Mouse (Mus musculus): ENCODE data around the gene Tmem164. TPM values are rescaled to one million over a fixed set of nuclear protein-coding genes. Genes with fewer than 3 reads are reported as not detected.

The Tmem164 gene
- polyA plus RNA-seq, 1 experiment from 2014 or later, result 54.6 TPM

DNA sequence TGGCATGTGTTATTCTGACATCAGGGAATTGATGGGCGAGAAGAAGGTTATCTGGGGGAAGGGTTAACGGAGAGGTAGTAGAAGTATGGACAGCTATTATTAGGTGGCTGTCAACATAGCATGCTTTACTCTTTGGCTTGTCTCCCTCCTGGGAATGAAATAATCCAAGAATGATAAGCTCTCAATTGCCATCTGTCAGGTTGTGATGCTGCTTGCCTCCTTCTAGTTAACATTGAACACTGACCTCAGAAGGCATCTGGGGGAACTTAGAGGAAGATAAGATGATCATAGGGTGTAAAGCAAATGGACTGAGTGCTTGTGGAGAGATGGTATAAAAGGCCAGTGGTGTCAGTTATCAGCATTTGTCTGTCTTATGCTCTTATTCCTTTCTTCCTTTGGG, 44.4 kb downstream of the Tmem164 start:
- H3K9me3 ChIP-seq (replicated peaks), result no peaks in the 10 kb centered on the region
- no peaks in the 10 kb centered on the region for H3K36me3 ChIP-seq
- no peak overlapping the region for H3K4me2 ChIP-seq (replicated peaks)
- no peak overlapping the region for H3K27ac ChIP-seq
- ATAC-seq (ENCODE audit: low FRiP score), result no peak
- no peak overlapping the region for H3K4me3 ChIP-seq
- no peak overlapping the region for H3K9ac ChIP-seq
- 74% methylated on average over 2 of the region's 2 CpGs for WGBS
- no peaks in the 10 kb centered on the region for H3K4me1 ChIP-seq
- H3K27me3 ChIP-seq, result peaks cover 16% of the 10 kb centered on the region

DNA sequence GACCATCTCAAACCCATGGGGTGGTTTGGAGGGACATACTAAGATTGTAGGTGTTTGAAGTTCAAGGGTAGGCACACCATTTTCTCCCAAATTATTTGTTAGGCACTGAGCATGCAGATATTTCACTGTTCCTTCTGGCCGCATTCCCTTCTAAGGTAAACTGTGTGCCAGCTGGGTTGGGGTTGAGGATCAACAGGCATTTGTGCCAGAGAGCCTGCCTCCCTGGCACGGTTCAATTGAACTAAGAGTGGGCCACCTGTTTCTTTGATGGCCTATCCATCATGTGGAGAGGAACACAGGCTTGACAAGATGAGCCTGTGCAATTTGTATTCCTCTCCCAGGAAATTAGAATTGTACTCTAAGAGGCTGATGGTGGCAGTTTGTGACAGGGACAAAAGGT, 45.1 kb downstream of the Tmem164 start:
- Histone ChIP-seq H3K27ac (no peak overlapping the region), H3K9me3 (replicated peaks) (no peaks in the 10 kb centered on the region), H3K4me3 (no peak overlapping the region), H3K9ac (no peak overlapping the region), H3K27me3 (peaks cover 16% of the 10 kb centered on the region), H3K36me3 (no peaks in the 10 kb centered on the region), H3K4me2 (replicated peaks) (no peak overlapping the region), H3K4me1 (no peaks in the 10 kb centered on the region)
- ATAC-seq (ENCODE audit: low FRiP score), result no peak
- WGBS, result 69% methylated on average over 2 of the region's 2 CpGs

DNA sequence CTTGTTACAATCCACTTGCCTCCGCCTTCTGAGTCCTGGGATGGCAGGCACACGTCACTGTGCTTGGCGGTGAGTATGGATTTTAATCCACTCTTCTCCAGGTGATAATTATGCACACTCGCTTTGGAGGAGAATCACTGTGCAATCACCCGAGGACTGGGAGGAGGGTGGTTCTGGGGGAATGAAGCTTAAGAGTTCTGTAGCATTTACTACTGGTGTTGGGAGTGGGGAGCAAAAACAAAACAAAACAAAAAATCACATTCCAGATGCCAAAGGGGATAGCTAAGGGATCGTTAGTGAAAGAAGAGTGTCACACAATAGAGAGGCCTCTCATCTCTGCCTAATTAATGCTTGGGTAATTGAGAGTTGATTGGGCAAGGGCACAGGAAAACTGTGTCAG, 46.6 kb downstream of the Tmem164 start:
- H3K9ac ChIP-seq, result no peak overlapping the region
- no peak for ATAC-seq (ENCODE audit: low FRiP score)
- no peaks in the 10 kb centered on the region for H3K9me3 ChIP-seq (replicated peaks)
- 71% methylated on average over 6 of the region's 6 CpGs for WGBS
- peaks cover 16% of the 10 kb centered on the region for H3K27me3 ChIP-seq
- H3K27ac ChIP-seq, result no peak overlapping the region
- H3K4me3 ChIP-seq, result no peak overlapping the region
- no peaks in the 10 kb centered on the region for H3K36me3 ChIP-seq
- H3K4me1 ChIP-seq, result no peaks in the 10 kb centered on the region
- H3K4me2 ChIP-seq (replicated peaks), result no peak overlapping the region

DNA sequence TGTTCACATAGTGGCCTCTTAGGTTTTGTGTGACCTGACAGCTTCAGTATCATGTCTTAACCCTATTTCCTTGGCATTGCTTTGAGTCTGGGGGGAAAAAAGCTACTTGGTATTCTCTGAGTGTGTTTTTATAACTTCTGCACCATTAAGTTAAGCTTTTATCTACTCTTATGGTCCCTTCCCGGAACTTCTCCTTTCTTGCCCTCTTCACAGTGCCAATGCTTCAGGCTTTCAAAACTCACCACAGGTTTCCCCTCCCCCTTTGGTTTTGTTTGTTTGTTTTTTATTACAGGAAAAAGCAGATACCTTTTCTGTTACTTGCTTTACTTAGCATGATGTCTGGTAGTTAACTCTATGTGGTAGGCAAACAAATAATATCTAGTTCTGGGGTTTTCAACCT, 47.8 kb downstream of the Tmem164 start:
- 75% methylated on average over 1 of the region's 1 CpGs for WGBS
- H3K36me3 ChIP-seq, result no peaks in the 10 kb centered on the region
- no peak for ATAC-seq (ENCODE audit: low FRiP score)
- no peak overlapping the region for H3K27ac ChIP-seq
- H3K4me1 ChIP-seq, result no peaks in the 10 kb centered on the region
- H3K27me3 ChIP-seq, result peaks cover 16% of the 10 kb centered on the region
- no peak overlapping the region for H3K4me2 ChIP-seq (replicated peaks)
- H3K4me3 ChIP-seq, result no peak overlapping the region
- no peak overlapping the region for H3K9ac ChIP-seq
- H3K9me3 ChIP-seq (replicated peaks), result no peaks in the 10 kb centered on the region

DNA sequence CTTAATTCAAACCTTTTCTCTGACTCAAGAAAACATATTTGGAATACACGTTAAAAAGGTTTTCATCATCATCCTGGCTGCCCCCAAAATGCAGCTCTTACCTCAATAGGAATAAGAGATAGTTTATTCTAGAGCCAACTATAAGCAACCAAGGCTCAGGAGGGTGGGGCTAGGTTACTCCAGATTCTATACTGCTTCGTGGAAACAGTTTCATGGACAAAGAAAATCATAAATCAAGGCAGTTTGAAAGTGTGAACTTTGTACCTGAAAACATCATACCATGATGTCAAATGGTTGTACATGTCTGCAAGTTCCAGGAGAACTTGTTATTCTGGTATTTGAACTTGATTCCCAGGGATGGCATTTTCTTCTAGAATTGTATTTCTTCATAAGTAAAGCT, 48.3 kb downstream of the Tmem164 start:
- no peak overlapping the region for H3K4me2 ChIP-seq (replicated peaks)
- peaks cover 16% of the 10 kb centered on the region for H3K27me3 ChIP-seq
- H3K9me3 ChIP-seq (replicated peaks), result no peaks in the 10 kb centered on the region
- H3K9ac ChIP-seq, result no peak overlapping the region
- no peaks in the 10 kb centered on the region for H3K36me3 ChIP-seq
- 74% methylated on average over 2 of the region's 2 CpGs for WGBS
- H3K4me1 ChIP-seq, result no peaks in the 10 kb centered on the region
- H3K4me3 ChIP-seq, result no peak overlapping the region
- no peak overlapping the region for H3K27ac ChIP-seq
- no peak for ATAC-seq (ENCODE audit: low FRiP score)

DNA sequence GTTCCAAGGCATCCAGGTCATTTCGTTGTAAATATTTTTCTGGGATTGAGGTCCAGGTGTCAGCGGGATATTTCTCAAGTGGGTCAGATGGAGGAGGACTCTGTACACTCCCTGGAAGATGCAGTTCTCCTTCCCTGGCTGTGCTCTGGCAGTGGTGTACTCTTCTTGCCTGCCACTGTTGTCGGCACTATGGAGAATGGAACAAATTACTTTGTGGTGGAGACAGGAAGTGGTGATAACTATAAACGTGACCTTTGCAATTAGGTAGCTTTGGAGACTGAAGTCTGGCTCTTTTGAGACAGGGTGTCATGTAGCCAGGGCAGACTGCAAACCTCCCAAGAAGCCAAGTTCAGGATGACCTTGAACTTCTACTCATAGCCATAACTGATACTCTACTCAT, 55.9 kb downstream of the Tmem164 start:
- H3K9ac ChIP-seq, result no peak overlapping the region
- WGBS, result 96% methylated on average over 4 of the region's 4 CpGs
- no peaks in the 10 kb centered on the region for H3K4me1 ChIP-seq
- H3K4me3 ChIP-seq, result no peak overlapping the region
- H3K27me3 ChIP-seq, result peaks cover 2% of the 10 kb centered on the region
- no peaks in the 10 kb centered on the region for H3K36me3 ChIP-seq
- no peak overlapping the region for H3K4me2 ChIP-seq (replicated peaks)
- H3K27ac ChIP-seq, result no peak overlapping the region
- no peak for ATAC-seq (ENCODE audit: low FRiP score)
- H3K9me3 ChIP-seq (replicated peaks), result no peaks in the 10 kb centered on the region

DNA sequence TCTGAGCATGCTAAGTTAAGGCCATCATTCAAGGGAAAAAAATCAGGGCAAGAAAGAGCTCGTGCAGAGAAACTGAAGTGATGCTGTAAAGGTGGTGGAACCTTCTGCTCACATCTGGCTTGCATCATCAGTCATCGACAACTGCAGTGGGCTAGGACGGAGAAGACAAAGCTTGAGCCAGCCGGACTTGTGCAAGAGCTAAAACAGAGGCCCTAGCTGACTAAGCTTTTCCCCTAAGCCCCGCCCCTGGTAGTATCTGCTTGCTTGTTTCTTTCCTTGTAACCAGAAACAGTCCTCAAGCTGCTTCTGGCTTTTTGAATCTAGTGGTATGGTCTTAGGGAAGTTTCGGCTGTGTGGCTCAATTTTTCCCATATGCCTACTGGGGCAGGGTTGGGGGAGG, 56.5 kb downstream of the Tmem164 start:
- Histone ChIP-seq H3K36me3 (no peaks in the 10 kb centered on the region), H3K4me3 (no peak overlapping the region), H3K9ac (no peak overlapping the region), H3K27ac (no peak overlapping the region), H3K27me3 (no peaks in the 10 kb centered on the region; the same call in 1 of the 2 replicates), H3K9me3 (replicated peaks) (no peaks in the 10 kb centered on the region), H3K4me2 (replicated peaks) (no peak overlapping the region), H3K4me1 (no peaks in the 10 kb centered on the region)
- 74% methylated on average over 6 of the region's 6 CpGs for WGBS
- no peak for ATAC-seq (ENCODE audit: low FRiP score)

DNA sequence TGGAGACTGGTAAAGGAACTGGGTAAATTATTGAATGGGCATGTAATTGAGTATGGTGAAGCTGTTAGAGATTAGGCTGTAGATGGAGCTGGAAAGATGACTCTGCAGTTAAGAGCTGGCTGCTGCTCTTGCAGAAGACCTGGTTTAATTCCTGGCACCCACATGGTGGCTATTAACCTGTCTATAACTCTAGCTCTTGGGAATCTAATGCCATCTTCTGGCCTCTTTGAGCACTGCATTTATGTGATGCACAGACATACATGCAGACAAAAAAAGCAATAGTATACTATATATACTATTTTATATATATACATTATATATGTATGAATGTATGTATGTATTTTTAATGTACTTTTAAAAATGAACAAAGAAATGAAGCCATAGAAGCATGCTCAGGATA, 66.2 kb downstream of the Tmem164 start:
- Histone ChIP-seq H3K36me3 (no peaks in the 10 kb centered on the region), H3K9ac (no peak overlapping the region), H3K4me3 (no peak overlapping the region), H3K4me2 (replicated peaks) (no peak overlapping the region), H3K4me1 (no peaks in the 10 kb centered on the region), H3K27ac (no peak overlapping the region), H3K27me3 (peaks cover 10% of the 10 kb centered on the region), H3K9me3 (replicated peaks) (no peaks in the 10 kb centered on the region)
- ATAC-seq (ENCODE audit: low FRiP score), result no peak

DNA sequence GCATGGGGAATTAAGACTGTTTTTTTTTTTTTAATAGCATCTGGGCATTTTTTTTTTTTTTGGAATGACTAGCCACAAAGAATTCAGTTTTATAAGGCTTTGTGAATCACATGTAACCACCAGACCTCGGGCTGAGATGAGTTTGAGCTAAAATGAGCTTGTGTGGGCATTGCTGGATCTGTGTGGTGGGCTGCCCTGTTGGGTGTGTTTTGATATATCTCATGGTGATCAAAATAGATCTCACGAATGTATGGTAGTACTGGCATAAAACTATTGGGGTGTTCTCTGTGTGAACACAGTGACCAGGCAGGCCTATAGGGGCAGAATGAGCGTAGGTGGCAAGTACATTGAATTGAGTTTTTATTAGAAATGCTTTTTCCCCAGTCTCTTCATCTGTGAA, 67.4 kb downstream of the Tmem164 start:
- H3K9me3 ChIP-seq (replicated peaks), result no peaks in the 10 kb centered on the region

DNA sequence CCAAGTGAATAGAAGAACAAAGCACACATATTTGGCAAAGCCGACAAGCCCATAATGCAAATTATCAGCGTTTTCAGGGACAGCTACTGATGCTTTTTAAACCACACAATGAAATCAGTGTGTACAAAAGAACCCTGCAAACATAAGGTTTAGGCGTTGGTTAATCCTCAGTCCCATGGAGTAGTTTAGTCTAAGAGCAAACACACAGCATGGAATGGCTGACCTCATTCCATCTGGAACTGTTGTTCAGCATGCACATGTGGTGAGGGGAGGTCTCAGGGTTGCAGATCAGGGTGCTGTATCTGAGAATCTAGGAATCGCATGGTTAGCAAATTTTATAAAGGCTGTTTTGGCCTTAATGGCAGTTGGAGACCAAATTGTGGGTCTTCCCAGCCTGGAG, 69.6 kb downstream of the Tmem164 start:
- no peak for ATAC-seq (ENCODE audit: low FRiP score)
- Histone ChIP-seq H3K4me1 (no peaks in the 10 kb centered on the region), H3K4me3 (no peak overlapping the region), H3K9me3 (replicated peaks) (no peaks in the 10 kb centered on the region), H3K4me2 (replicated peaks) (no peak overlapping the region), H3K27me3 (peaks cover 10% of the 10 kb centered on the region), H3K9ac (no peak overlapping the region), H3K36me3 (no peaks in the 10 kb centered on the region), H3K27ac (no peak overlapping the region)
- WGBS, result 74% methylated on average over 4 of the region's 4 CpGs

More for the DNA sequence above, 67.4 kb downstream of the Tmem164 start:
- WGBS, result 79% methylated on average over 3 of the region's 3 CpGs
- H3K4me3 ChIP-seq, result no peak overlapping the region
- no peaks in the 10 kb centered on the region for H3K4me1 ChIP-seq
- H3K27me3 ChIP-seq, result peaks cover 10% of the 10 kb centered on the region
- no peaks in the 10 kb centered on the region for H3K36me3 ChIP-seq
- H3K9ac ChIP-seq, result no peak overlapping the region
- H3K4me2 ChIP-seq (replicated peaks), result no peak overlapping the region
- no peak for ATAC-seq (ENCODE audit: low FRiP score)
- H3K27ac ChIP-seq, result no peak overlapping the region

DNA sequence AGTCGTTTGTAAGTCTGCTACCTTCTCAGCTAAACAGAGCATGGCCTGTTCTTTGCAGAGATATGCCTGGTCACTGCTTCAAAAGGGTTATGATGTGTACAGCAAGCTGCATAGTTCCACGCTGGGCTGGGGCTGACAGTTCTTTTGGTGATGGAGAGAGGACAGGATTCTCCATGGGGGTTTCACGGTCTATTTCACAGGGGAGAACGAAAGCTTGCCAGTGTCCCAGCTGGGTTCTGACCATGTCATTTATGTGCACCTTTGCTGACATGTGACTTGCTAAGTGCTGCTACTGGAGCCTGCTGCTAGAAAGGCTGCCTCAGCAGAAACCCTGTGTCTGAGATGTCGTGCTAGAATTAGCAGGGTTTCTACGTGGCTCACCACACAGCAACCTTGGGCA, 74.3 kb downstream of the Tmem164 start:
- Histone ChIP-seq H3K36me3 (no peaks in the 10 kb centered on the region), H3K27ac (0 out of 2 replicates have a peak overlapping the region, but pooled peaks have one; percentile 2), H3K4me1 (no peaks in the 10 kb centered on the region), H3K9ac (no peak overlapping the region), H3K9me3 (replicated peaks) (no peaks in the 10 kb centered on the region), H3K4me2 (replicated peaks) (no peak overlapping the region), H3K27me3 (peaks cover 13% of the 10 kb centered on the region), H3K4me3 (no peak overlapping the region)
- no peak for ATAC-seq (ENCODE audit: low FRiP score)
- 65% methylated on average over 6 of the region's 6 CpGs for WGBS

DNA sequence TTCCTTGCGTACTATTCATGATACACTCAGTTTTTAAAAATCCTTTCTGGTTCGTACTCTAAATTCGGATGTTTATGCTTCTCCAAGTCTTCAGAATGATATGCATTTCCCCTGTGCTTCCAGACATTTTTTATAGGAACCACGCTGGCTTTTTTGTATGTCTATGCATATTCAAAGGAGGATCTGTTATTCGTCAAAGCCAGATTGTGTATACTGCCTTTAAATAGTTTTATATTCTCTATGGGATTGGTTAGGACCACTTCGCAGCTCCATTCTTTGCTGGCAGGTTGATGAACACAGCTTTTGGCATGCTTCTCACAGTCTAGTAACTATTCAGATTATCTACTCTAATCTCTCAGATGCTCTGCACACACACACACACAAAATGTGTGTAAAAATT, 79.2 kb downstream of the Tmem164 start:
- H3K4me1 ChIP-seq, result no peaks in the 10 kb centered on the region
- H3K4me2 ChIP-seq (replicated peaks), result no peak overlapping the region
- WGBS, result 87% methylated on average over 6 of the region's 6 CpGs
- H3K9ac ChIP-seq, result no peak overlapping the region
- no peak overlapping the region for H3K4me3 ChIP-seq
- peaks cover 32% of the 10 kb centered on the region for H3K27me3 ChIP-seq
- H3K9me3 ChIP-seq (replicated peaks), result no peaks in the 10 kb centered on the region
- H3K36me3 ChIP-seq, result no peaks in the 10 kb centered on the region
- no peak for ATAC-seq (ENCODE audit: low FRiP score)
- H3K27ac ChIP-seq, result no peak overlapping the region

DNA sequence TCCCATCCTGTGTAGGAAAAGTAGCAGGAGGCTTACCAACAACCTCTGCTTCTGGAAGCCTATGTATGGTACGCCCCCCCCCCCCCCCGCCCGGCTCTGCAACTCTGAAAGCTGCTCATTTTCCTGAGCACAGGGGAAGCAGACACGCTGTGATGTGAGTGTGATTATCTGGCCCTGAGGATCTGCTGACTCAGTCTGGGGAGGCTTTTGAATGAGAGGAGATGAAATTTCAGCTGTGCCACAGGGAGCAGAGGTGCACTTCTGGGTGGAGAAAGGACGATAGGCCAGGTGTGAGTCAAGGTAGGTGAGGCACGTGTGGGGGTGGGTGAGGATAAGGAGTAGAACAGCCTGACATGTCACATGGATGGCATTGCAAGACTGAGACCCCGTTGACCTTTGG, 82.1 kb downstream of the Tmem164 start:
- Histone ChIP-seq H3K27me3 (peaks cover 26% of the 10 kb centered on the region), H3K27ac (no peak overlapping the region), H3K36me3 (no peaks in the 10 kb centered on the region), H3K4me2 (replicated peaks) (no peak overlapping the region), H3K4me1 (no peaks in the 10 kb centered on the region), H3K9me3 (replicated peaks) (no peaks in the 10 kb centered on the region), H3K4me3 (no peak overlapping the region), H3K9ac (no peak overlapping the region)
- no peak for ATAC-seq (ENCODE audit: low FRiP score)
- WGBS, result 81% methylated on average over 6 of the region's 7 CpGs

DNA sequence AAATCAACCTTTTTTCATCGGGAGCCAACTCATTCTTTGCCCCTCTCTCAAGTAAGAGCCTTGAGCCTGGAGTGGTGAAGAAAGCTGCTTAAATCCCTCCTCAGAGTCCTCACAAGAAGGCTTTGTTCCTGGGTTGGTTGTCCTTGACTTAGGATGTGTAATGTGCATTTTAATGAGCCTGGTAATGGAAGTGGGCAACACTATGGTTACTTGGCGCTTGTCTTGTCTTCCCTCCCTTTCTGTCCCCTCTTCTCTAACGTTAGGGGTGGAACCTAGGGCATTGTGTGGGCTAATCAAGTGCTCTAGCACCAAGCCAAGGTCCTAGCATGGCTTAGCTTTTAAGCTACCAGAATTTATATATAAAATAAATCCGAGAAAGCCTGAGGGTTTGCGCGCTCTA, 88.5 kb downstream of the Tmem164 start:
- H3K9ac ChIP-seq, result no peak overlapping the region
- H3K27ac ChIP-seq, result no peak overlapping the region
- no peaks in the 10 kb centered on the region; the same call in 1 of the 2 replicates for H3K36me3 ChIP-seq
- 82% methylated on average over 6 of the region's 6 CpGs for WGBS
- ATAC-seq (ENCODE audit: low FRiP score), result no peak
- no peaks in the 10 kb centered on the region for H3K9me3 ChIP-seq (replicated peaks)
- peaks cover 9% of the 10 kb centered on the region; the same call in 1 of the 2 replicates for H3K27me3 ChIP-seq
- H3K4me1 ChIP-seq, result no peaks in the 10 kb centered on the region
- no peak overlapping the region for H3K4me2 ChIP-seq (replicated peaks)
- H3K4me3 ChIP-seq, result no peak overlapping the region
